Mouse (Mus musculus): ENCODE results near the gene Tmem86a.

GRCm38 (mm10) chr7:47003411-47004115, 46.8 kb upstream of the Tmem86a start:
- TF ChIP-seq CTCF (IDR thresholded peaks at IDR 0.05; ENCODE audit: low read depth) (no peak), EP300 (optimal IDR thresholded peaks at IDR 0.05) (no peak)
